Mouse (Mus musculus): ENCODE results near the gene Tex13c1. TPM values are rescaled to one million over a fixed set of nuclear protein-coding genes. Genes with fewer than 3 reads are reported as not detected.

The Tex13c1 gene
- not detected in 2 replicates for polyA plus RNA-seq (2012)

GRCm38 (mm10) chrX:43590860-43591259, at the start of gene Tex13c1:
Gene Tex13c1 (plus strand): TSS chrX:43591160.

Other genes starting within 250 kb of the Tex13c1 start
- gene Tenm1, start 162.0 kb upstream of the Tex13c1 start, polyA plus RNA-seq (2012): not detected in 2 replicates